Mouse (Mus musculus): ENCODE data around the gene Actr6. TPM values are rescaled to one million over a fixed set of nuclear protein-coding genes. Genes with fewer than 3 reads are reported as not detected.
A peak's percentile ranks its signal among the peaks of the same experiment; 100 is the strongest.
"Not testable (repeated sequence)": the region's sequence is repeated elsewhere in the genome, so short reads cannot be mapped to it uniquely, and the experiment has no call there.

The Actr6 gene
- total and polyA plus RNA-seq, 2 experiments from 2014 or later = 3.4 to 21.9 TPM

GRCm38 (mm10) chr10:89707397-89707796 is 24.7 kb downstream of the Actr6 start:
- H3K4me3 ChIP-seq (ENCODE audit: low read depth, low read length) = no peak overlapping the region
- H3K36me3 ChIP-seq (replicated peaks; ENCODE audit: control insufficient read depth, insufficient read depth, low read length) = peaks cover 9% of the 10 kb centered on the region
- no peak overlapping the region for H3K4me2 ChIP-seq (ENCODE audit: low read depth, low read length)
- 77% methylated on average over 3 of the region's 3 CpGs for WGBS
- DNase-seq (ENCODE audit: low spot score) (no peak), ATAC-seq (ENCODE audit: insufficient read depth, low read depth) (no peak)
- H3K4me1 ChIP-seq (ENCODE audit: control insufficient read depth, insufficient read depth) = no peaks in the 10 kb centered on the region
- TF ChIP-seq EP300 (IDR thresholded peaks at IDR 0.05; ENCODE audit: low read depth) = no peak
- TF ChIP-seq CTCF (IDR thresholded peaks at IDR 0.05; ENCODE audit: low read depth) = peak; percentile 21; the same call in 1 of the 2 replicates
- H3K27ac ChIP-seq (ENCODE audit: low read depth) = no peak overlapping the region
- H3K9me3 ChIP-seq (replicated peaks; ENCODE audit: control insufficient read depth, low read length) = no peaks in the 10 kb centered on the region; the same call in 1 of the 2 replicates
- H3K9ac ChIP-seq (replicated peaks; ENCODE audit: low read depth, low read length) = no peak overlapping the region
- no peaks in the 10 kb centered on the region for H3K27me3 ChIP-seq (ENCODE audit: control insufficient read depth, insufficient read depth, low read length)

GRCm38 (mm10) chr10:89703042-89703441 is 29.1 kb downstream of the Actr6 start:
- H3K9me3 ChIP-seq (replicated peaks; ENCODE audit: control insufficient read depth, low read length) = no peaks in the 10 kb centered on the region
- no peaks in the 10 kb centered on the region for H3K27me3 ChIP-seq (ENCODE audit: control insufficient read depth, insufficient read depth, low read length)
- no peak overlapping the region for H3K9ac ChIP-seq (replicated peaks; ENCODE audit: low read depth, low read length)
- no peaks in the 10 kb centered on the region for H3K36me3 ChIP-seq (replicated peaks; ENCODE audit: control insufficient read depth, insufficient read depth, low read length)
- ATAC-seq (ENCODE audit: insufficient read depth, low read depth) (no peak), DNase-seq (ENCODE audit: low spot score) (no peak)
- no peak overlapping the region for H3K27ac ChIP-seq (ENCODE audit: low read depth)
- no peak overlapping the region for H3K4me2 ChIP-seq (ENCODE audit: low read depth, low read length)
- WGBS = 50% methylated on average over 5 of the region's 5 CpGs
- H3K4me1 ChIP-seq (ENCODE audit: control insufficient read depth, insufficient read depth) = no peaks in the 10 kb centered on the region
- H3K4me3 ChIP-seq (ENCODE audit: low read depth, low read length) = no peak overlapping the region
- TF ChIP-seq EP300 (IDR thresholded peaks at IDR 0.05; ENCODE audit: low read depth) (no peak), CTCF (IDR thresholded peaks at IDR 0.05; ENCODE audit: low read depth) (no peak)

GRCm38 (mm10) chr10:89697956-89698355 is 34.1 kb downstream of the Actr6 start:
- H3K4me1 ChIP-seq (ENCODE audit: control insufficient read depth, insufficient read depth) = no peaks in the 10 kb centered on the region
- no peak overlapping the region for H3K4me3 ChIP-seq (ENCODE audit: low read depth, low read length)
- no peaks in the 10 kb centered on the region for H3K36me3 ChIP-seq (replicated peaks; ENCODE audit: control insufficient read depth, insufficient read depth, low read length)
- H3K27me3 ChIP-seq (ENCODE audit: control insufficient read depth, insufficient read depth, low read length) = no peaks in the 10 kb centered on the region
- no peak overlapping the region for H3K27ac ChIP-seq (ENCODE audit: low read depth)
- H3K9ac ChIP-seq (replicated peaks; ENCODE audit: low read depth, low read length) = no peak overlapping the region
- ATAC-seq (ENCODE audit: insufficient read depth, low read depth) = no peak
- no peak for DNase-seq (ENCODE audit: low spot score)
- H3K9me3 ChIP-seq (replicated peaks; ENCODE audit: control insufficient read depth, low read length) = no peaks in the 10 kb centered on the region
- TF ChIP-seq EP300 (IDR thresholded peaks at IDR 0.05; ENCODE audit: low read depth) (no peak), CTCF (IDR thresholded peaks at IDR 0.05; ENCODE audit: low read depth) (no peak)
- 82% methylated on average over 3 of the region's 3 CpGs for WGBS
- H3K4me2 ChIP-seq (ENCODE audit: low read depth, low read length) = no peak overlapping the region

- 66% methylated on average over 2 of the region's 2 CpGs for WGBS
- not testable (repeated sequence) for H3K9me3 ChIP-seq (replicated peaks; ENCODE audit: control insufficient read depth, low read length); DNase-seq (ENCODE audit: low spot score); H3K4me1 ChIP-seq (ENCODE audit: control insufficient read depth, insufficient read depth); H3K27me3 ChIP-seq (ENCODE audit: control insufficient read depth, insufficient read depth, low read length); H3K27ac ChIP-seq (ENCODE audit: low read depth); H3K4me3 ChIP-seq (ENCODE audit: low read depth, low read length); ATAC-seq (ENCODE audit: insufficient read depth, low read depth); H3K36me3 ChIP-seq (replicated peaks; ENCODE audit: control insufficient read depth, insufficient read depth, low read length); H3K4me2 ChIP-seq (ENCODE audit: low read depth, low read length); H3K9ac ChIP-seq (replicated peaks; ENCODE audit: low read depth, low read length)
Measured at GRCm38 (mm10) chr10:89696270-89696669, 35.8 kb downstream of the Actr6 start.

GRCm38 (mm10) chr10:89695194-89695911 is 36.7 kb downstream of the Actr6 start:
- no peak overlapping the region for H3K4me3 ChIP-seq (ENCODE audit: low read depth, low read length)
- H3K27me3 ChIP-seq (ENCODE audit: control insufficient read depth, insufficient read depth, low read length) = no peaks in the 10 kb centered on the region
- no peak overlapping the region for H3K27ac ChIP-seq (ENCODE audit: low read depth)
- no peak overlapping the region for H3K9ac ChIP-seq (replicated peaks; ENCODE audit: low read depth, low read length)
- 64% methylated on average over 20 of the region's 20 CpGs for WGBS
- no peak for DNase-seq (ENCODE audit: low spot score)
- peak overlapping the region; percentile 15 for H3K4me2 ChIP-seq (ENCODE audit: low read depth, low read length)
- H3K36me3 ChIP-seq (replicated peaks; ENCODE audit: control insufficient read depth, insufficient read depth, low read length) = no peaks in the 10 kb centered on the region
- ATAC-seq (ENCODE audit: insufficient read depth, low read depth) = no peak
- TF ChIP-seq CTCF (IDR thresholded peaks at IDR 0.05; ENCODE audit: low read depth) (no peak), EP300 (IDR thresholded peaks at IDR 0.05; ENCODE audit: low read depth) (no peak)
- no peaks in the 10 kb centered on the region for H3K9me3 ChIP-seq (replicated peaks; ENCODE audit: control insufficient read depth, low read length)
- no peaks in the 10 kb centered on the region for H3K4me1 ChIP-seq (ENCODE audit: control insufficient read depth, insufficient read depth)

GRCm38 (mm10) chr10:89690021-89690420 is 42.1 kb downstream of the Actr6 start:
- Histone ChIP-seq H3K36me3 (replicated peaks; ENCODE audit: control insufficient read depth, insufficient read depth, low read length) (no peaks in the 10 kb centered on the region), H3K4me1 (ENCODE audit: control insufficient read depth, insufficient read depth) (peaks cover 4% of the 10 kb centered on the region; the same call in 1 of the 2 replicates), H3K9me3 (replicated peaks; ENCODE audit: control insufficient read depth, low read length) (no peaks in the 10 kb centered on the region), H3K4me3 (ENCODE audit: low read depth, low read length) (no peak overlapping the region), H3K27me3 (ENCODE audit: control insufficient read depth, insufficient read depth, low read length) (no peaks in the 10 kb centered on the region), H3K9ac (replicated peaks; ENCODE audit: low read depth, low read length) (no peak overlapping the region), H3K27ac (ENCODE audit: low read depth) (no peak overlapping the region), H3K4me2 (ENCODE audit: low read depth, low read length) (no peak overlapping the region)
- no peak for TF ChIP-seq EP300 (IDR thresholded peaks at IDR 0.05; ENCODE audit: low read depth)
- TF ChIP-seq CTCF (IDR thresholded peaks at IDR 0.05; ENCODE audit: low read depth) = no peak
- no peak for ATAC-seq (ENCODE audit: insufficient read depth, low read depth)
- WGBS = 47% methylated on average over 8 of the region's 8 CpGs
- no peak for DNase-seq (ENCODE audit: low spot score)

All from heart, postnatal 0 days (tissue).